29 mouse cellular contexts compared by ENCODE assay signal in the genomic region with DNA sequence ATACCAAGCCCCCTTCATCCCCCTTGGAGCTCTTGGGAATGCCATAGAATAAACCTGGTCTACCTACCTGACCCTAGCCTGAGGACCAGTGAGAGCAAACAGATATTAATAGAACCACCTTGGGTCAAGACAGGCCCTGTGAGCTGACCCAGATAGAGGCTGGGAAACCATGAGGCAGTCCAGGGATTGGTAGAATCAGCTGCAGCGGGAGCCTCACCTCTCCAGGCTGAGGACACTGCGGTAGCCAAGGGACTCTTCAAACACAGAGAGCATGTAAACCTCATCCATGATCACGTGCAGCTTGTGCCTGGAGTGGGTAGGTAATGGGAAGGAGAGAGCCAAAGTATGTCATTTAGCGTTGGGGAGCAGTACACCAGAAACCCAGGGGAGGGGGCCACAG. TPM values are rescaled to one million over a fixed set of nuclear protein-coding genes. Genes with fewer than 3 reads are reported as not detected.
"Had no signal": no experiment of that assay in that cellular context is flagged by ENCODE, and none has a peak within 500 bp of the region (broad histone marks: within the 10 kb centered on the region; RNA-seq: fewer than 3 reads in every experiment).

No protein-coding gene starts in this region.

- H3K27ac ChIP-seq: embryonic facial prominence, embryonic 10.5 days; embryonic facial prominence, embryonic 12.5 days; embryonic facial prominence, embryonic 13.5 days; embryonic facial prominence, embryonic 15.5 days; forebrain, embryonic 10.5 days; forebrain, embryonic 12.5 days; forebrain, embryonic 13.5 days; forebrain, embryonic 15.5 days; heart, adult 2 months; heart, embryonic 10.5 days had no signal

- H3K4me3 ChIP-seq: embryonic facial prominence, embryonic 10.5 days; embryonic facial prominence, embryonic 12.5 days; embryonic facial prominence, embryonic 13.5 days; embryonic facial prominence, embryonic 15.5 days; erythroblast, embryonic 14.5 days; forebrain, embryonic 10.5 days; forebrain, embryonic 12.5 days; forebrain, embryonic 13.5 days; forebrain, embryonic 15.5 days; heart, adult 2 months; heart, embryonic 10.5 days had no signal

- DNase-seq: cerebellum, adult 2 months; cerebellum, adult 8-10 months; cerebellum, adult 9-10 months; cerebellum, adult 9-11 months; cerebellum, postnatal 10 days; cerebellum, postnatal 14 days; cerebellum, postnatal 25 days; cerebellum, postnatal 36 days; embryo, embryonic 11 days; forebrain, postnatal 0 days; gastrocnemius, postnatal 10 days; gastrocnemius, postnatal 36 days; heart, adult 2 months had no signal

RNA-seq across cellular contexts. Expression of gene Accsl, which starts 30.0 kb away (rescaled TPM):
- total RNA-seq: common myeloid progenitor, adult 5-6 weeks; gastrocnemius, adult 8-10 months; gastrocnemius, postnatal 10 days; gastrocnemius, postnatal 36 days; gastrocnemius, postnatal 4 days; granulocyte monocyte progenitor cell, adult 5-6 weeks; heart, adult 18-20 months; heart, adult 2 months; heart, adult 8-10 months had no signal
